Mouse (Mus musculus) heart, embryonic 13.5 days (tissue): ENCODE measurements around the gene 2610528A11Rik. TPM values are rescaled to one million over a fixed set of nuclear protein-coding genes. Genes with fewer than 3 reads are reported as not detected.

Experiments used
- ATAC-seq: fragments of 200-750 bp; cut with Nextera tagmentation; 2 replicates; pipeline ENCODE4 v1.8.0; 2017; ENCODE audit warnings: moderate TSS enrichment; ENCODE audit not compliant: insufficient number of reproducible peaks, low FRiP score, low TSS enrichment; ENCODE audit errors: extremely low read depth
- H3K27ac ChIP-seq: fragments of 300-500 bp; sonication (generic); replicated peaks from 2 replicates; pipeline ENCODE4 v1.5.1; 2015; ENCODE audit warnings: moderate library complexity, mild to moderate bottlenecking, inconsistent platforms
- H3K27me3 ChIP-seq: fragments of 300-500 bp; sonication (generic); replicated peaks from 2 replicates; pipeline ENCODE4 v1.6.1; 2015; ENCODE audit warnings: mild to moderate bottlenecking, inconsistent platforms
- H3K36me3 ChIP-seq: fragments of 300-500 bp; sonication (generic); 2 replicates; pipeline ENCODE4 v1.6.1; 2015; ENCODE audit warnings: mild to moderate bottlenecking, inconsistent platforms
- H3K4me1 ChIP-seq: fragments of 300-500 bp; sonication (generic); 2 replicates; pipeline ENCODE4 v1.6.1; 2015; ENCODE audit warnings: inconsistent platforms
- H3K4me2 ChIP-seq: fragments of 300-500 bp; sonication (generic); 2 replicates; pipeline ENCODE4 v1.6.1; 2015; ENCODE audit warnings: inconsistent platforms, mild to moderate bottlenecking, moderate library complexity
- H3K4me3 ChIP-seq: fragments of 300-500 bp; sonication (generic); 2 replicates; pipeline ENCODE4 v1.5.1; 2015; ENCODE audit warnings: moderate library complexity, mild to moderate bottlenecking, inconsistent platforms
- H3K9ac ChIP-seq: fragments of 300-500 bp; sonication (generic); 2 replicates; pipeline ENCODE4 v1.6.1; 2015; ENCODE audit warnings: inconsistent platforms, mild to moderate bottlenecking, moderate library complexity
- H3K9me3 ChIP-seq: fragments of 300-500 bp; sonication (generic); 2 replicates; pipeline ENCODE4 v1.6.1; 2016; ENCODE audit warnings: inconsistent platforms
- WGBS: fragments of 180-500 bp; shearing (Covaris S2); methylation state at CpG from one replicate; pipeline ENCODE4 v1.1.7; 2015; ENCODE audit warnings: mixed read lengths; 5-methylcytosine and 5-hydroxymethylcytosine counted together
- polyA plus RNA-seq: library from polyadenylated mRNA; unstranded; fragments of >200 nt; fragmentation: Nextera tagmentation; extraction: Ambion mirVana; gene quantifications from 2 replicates; pipeline ENCODE4 v1.2.1, GENCODE M21; 2015

The 2610528A11Rik gene
- polyA plus RNA-seq, 1 experiment from 2014 or later = 1.8 TPM

GRCm38 (mm10) chr14:37112931-37113330, 891 bp downstream of the 2610528A11Rik start:
- Histone ChIP-seq H3K36me3 (no peaks in the 10 kb centered on the region), H3K9ac (no peak overlapping the region), H3K4me2 (no peak overlapping the region), H3K9me3 (no peaks in the 10 kb centered on the region), H3K27me3 (peaks cover 10% of the 10 kb centered on the region; the same call in 1 of the 2 replicates), H3K4me1 (peaks cover 25% of the 10 kb centered on the region), H3K27ac (no peak overlapping the region), H3K4me3 (no peak overlapping the region)
- ATAC-seq = no peak
- WGBS = 83% methylated on average over 7 of the region's 7 CpGs

- Histone ChIP-seq H3K4me2 (no peak overlapping the region), H3K4me1 (peaks cover 14% of the 10 kb centered on the region), H3K9ac (no peak overlapping the region), H3K9me3 (no peaks in the 10 kb centered on the region), H3K4me3 (no peak overlapping the region), H3K27ac (no peak overlapping the region), H3K36me3 (no peaks in the 10 kb centered on the region), H3K27me3 (peaks cover 10% of the 10 kb centered on the region; the same call in 1 of the 2 replicates)
- no peak for ATAC-seq
Measured at GRCm38 (mm10) chr14:37111371-37111770, 2.5 kb downstream of the 2610528A11Rik start.

DNA sequence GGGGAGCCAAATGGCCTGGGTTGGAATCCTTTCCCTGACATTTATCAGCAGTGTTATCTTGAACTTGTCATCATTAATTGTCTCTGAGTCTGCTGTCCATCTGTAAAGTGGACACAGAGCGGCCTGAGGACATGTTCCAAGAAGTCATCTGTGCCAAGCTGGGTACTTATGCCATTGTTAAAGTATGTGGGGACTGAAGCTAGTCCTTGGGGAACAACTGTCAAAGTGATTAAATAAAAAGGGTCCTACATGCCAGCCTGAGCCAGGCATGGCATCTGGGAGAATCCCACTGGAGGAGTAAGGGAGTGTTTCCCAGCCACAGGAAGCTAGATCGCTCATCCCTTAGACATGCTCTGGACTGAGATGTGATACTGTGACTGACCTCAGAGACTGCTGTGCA, 3.4 kb downstream of the 2610528A11Rik start:
- ATAC-seq = no peak
- peaks cover 10% of the 10 kb centered on the region; the same call in 1 of the 2 replicates for H3K27me3 ChIP-seq
- 53% methylated on average over 2 of the region's 2 CpGs for WGBS

GRCm38 (mm10) chr14:37109975-37110374, 3.8 kb downstream of the 2610528A11Rik start:
- H3K4me2 ChIP-seq = no peak overlapping the region
- H3K27me3 ChIP-seq = peaks cover 10% of the 10 kb centered on the region; the same call in 1 of the 2 replicates
- 51% methylated on average over 9 of the region's 9 CpGs for whole genome bisulfite sequencing
- no peak overlapping the region for H3K9ac ChIP-seq
- no peak for ATAC-seq
- H3K27ac ChIP-seq = no peak overlapping the region
- no peaks in the 10 kb centered on the region for H3K9me3 ChIP-seq
- no peaks in the 10 kb centered on the region for H3K36me3 ChIP-seq
- peaks cover 28% of the 10 kb centered on the region for H3K4me1 ChIP-seq
- no peak overlapping the region for H3K4me3 ChIP-seq

More for the DNA sequence above, 3.4 kb downstream of the 2610528A11Rik start:
- no peaks in the 10 kb centered on the region for H3K36me3 ChIP-seq
- H3K27ac ChIP-seq = no peak overlapping the region
- H3K9me3 ChIP-seq = no peaks in the 10 kb centered on the region
- H3K9ac ChIP-seq = no peak overlapping the region
- H3K4me2 ChIP-seq = no peak overlapping the region
- H3K4me1 ChIP-seq = peaks cover 24% of the 10 kb centered on the region
- H3K4me3 ChIP-seq = no peak overlapping the region

- ATAC-seq = no peak
- H3K4me2 ChIP-seq = no peak overlapping the region
- H3K27me3 ChIP-seq = peaks cover 8% of the 10 kb centered on the region; the same call in 1 of the 2 replicates
- H3K9me3 ChIP-seq = no peaks in the 10 kb centered on the region
- H3K4me1 ChIP-seq = peaks cover 33% of the 10 kb centered on the region
- H3K27ac ChIP-seq = no peak overlapping the region
- H3K4me3 ChIP-seq = no peak overlapping the region
- whole genome bisulfite sequencing = 78% methylated on average over 8 of the region's 8 CpGs
- H3K9ac ChIP-seq = no peak overlapping the region
- no peaks in the 10 kb centered on the region for H3K36me3 ChIP-seq
Measured at GRCm38 (mm10) chr14:37109460-37109859, 4.4 kb downstream of the 2610528A11Rik start.

DNA sequence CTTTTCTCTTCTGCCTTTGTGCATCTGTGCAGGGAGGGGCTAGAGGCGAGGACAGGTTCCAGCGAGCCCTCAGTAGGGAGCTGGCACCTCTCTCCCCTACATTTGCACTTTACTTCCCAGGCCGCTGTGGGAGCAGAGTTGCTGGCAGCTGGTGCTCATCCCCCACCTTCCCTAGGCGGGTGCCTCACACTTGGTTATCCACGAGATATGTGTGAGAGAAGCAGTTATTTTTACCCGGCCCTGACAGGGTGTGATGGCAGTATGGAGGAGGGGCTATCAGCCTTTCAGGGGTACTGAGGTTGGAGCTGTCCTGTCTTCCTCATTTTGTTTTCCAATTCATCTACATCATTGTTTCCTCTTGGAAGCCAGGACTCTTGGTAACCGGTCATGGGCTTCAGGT, 8.0 kb downstream of the 2610528A11Rik start:
- peak overlapping the region; percentile 42 for H3K4me2 ChIP-seq
- H3K4me1 ChIP-seq = peaks cover 43% of the 10 kb centered on the region
- no peaks in the 10 kb centered on the region for H3K36me3 ChIP-seq
- no peak overlapping the region for H3K9ac ChIP-seq
- no peak overlapping the region for H3K4me3 ChIP-seq
- peak overlapping the region; percentile 65 for H3K27ac ChIP-seq
- ATAC-seq = peak; percentile 35; the same call in 1 of the 2 replicates
- no peaks in the 10 kb centered on the region for H3K9me3 ChIP-seq
- H3K27me3 ChIP-seq = peaks cover 12% of the 10 kb centered on the region
- 7% methylated on average over 7 of the region's 7 CpGs for WGBS

- Histone ChIP-seq H3K9ac (no peak overlapping the region), H3K9me3 (no peaks in the 10 kb centered on the region), H3K4me2 (no peak overlapping the region), H3K4me3 (no peak overlapping the region), H3K27ac (peak overlapping the region; percentile 65), H3K4me1 (peaks cover 33% of the 10 kb centered on the region), H3K36me3 (no peaks in the 10 kb centered on the region), H3K27me3 (peaks cover 23% of the 10 kb centered on the region)
- WGBS = 39% methylated on average over 5 of the region's 5 CpGs
- ATAC-seq = peak; percentile 58; the same call in 1 of the 2 replicates
Measured at GRCm38 (mm10) chr14:37104747-37105146, 9.1 kb downstream of the 2610528A11Rik start.

DNA sequence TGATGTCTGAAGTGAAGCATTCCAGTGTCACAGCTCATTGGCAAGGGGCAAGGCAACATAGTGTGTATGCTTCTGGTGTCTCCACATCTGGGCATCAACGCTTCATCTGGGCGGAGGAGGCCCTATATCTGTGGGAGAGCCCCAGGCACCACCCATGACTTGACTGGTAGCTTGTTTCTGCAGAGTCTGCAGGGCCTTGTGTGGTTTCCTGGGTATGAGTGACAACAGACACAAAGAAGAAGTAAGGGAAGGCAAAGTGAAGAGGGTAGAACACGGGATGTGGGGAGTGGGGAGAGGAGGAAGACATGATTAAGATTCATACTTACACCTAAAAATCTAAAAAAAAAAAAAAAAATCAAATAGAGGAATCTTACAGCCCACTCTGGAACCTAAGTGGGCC, 11.3 kb downstream of the 2610528A11Rik start:
- Histone ChIP-seq H3K36me3 (no peaks in the 10 kb centered on the region), H3K27me3 (peaks cover 46% of the 10 kb centered on the region), H3K4me2 (no peak overlapping the region), H3K27ac (no peak overlapping the region), H3K9me3 (no peaks in the 10 kb centered on the region), H3K4me3 (no peak overlapping the region), H3K4me1 (peaks cover 40% of the 10 kb centered on the region), H3K9ac (no peak overlapping the region)
- no peak for ATAC-seq
- WGBS = 75% methylated on average over 3 of the region's 3 CpGs

GRCm38 (mm10) chr14:37101531-37101930, 12.3 kb downstream of the 2610528A11Rik start:
- ATAC-seq = no peak
- H3K9me3 ChIP-seq = no peaks in the 10 kb centered on the region
- H3K4me1 ChIP-seq = peaks cover 38% of the 10 kb centered on the region
- H3K27me3 ChIP-seq = peaks cover 55% of the 10 kb centered on the region
- 59% methylated on average over 5 of the region's 5 CpGs for WGBS
- H3K9ac ChIP-seq = no peak overlapping the region
- no peak overlapping the region for H3K27ac ChIP-seq
- H3K36me3 ChIP-seq = no peaks in the 10 kb centered on the region
- no peak overlapping the region for H3K4me3 ChIP-seq
- no peak overlapping the region for H3K4me2 ChIP-seq

GRCm38 (mm10) chr14:37097956-37098530, 15.8 kb downstream of the 2610528A11Rik start, which contains the start of gene Cdhr1:
TSS of gene Cdhr1 (minus strand) at chr14:37098347.
- H3K9me3 ChIP-seq = no peaks in the 10 kb centered on the region
- peaks cover 78% of the 10 kb centered on the region for H3K27me3 ChIP-seq
- peaks cover 13% of the 10 kb centered on the region for H3K4me1 ChIP-seq
- no peak for ATAC-seq
- peak within 1 kb of the TSS; percentile 69 for H3K4me2 ChIP-seq
- no peaks in the 10 kb centered on the region for H3K36me3 ChIP-seq
- 2% methylated on average over 30 of the region's 30 CpGs for WGBS
- H3K9ac ChIP-seq = peak within 1 kb of the TSS; percentile 61
- peak within 1 kb of the TSS; percentile 45 for H3K4me3 ChIP-seq
- H3K27ac ChIP-seq = no peak within 1 kb of the TSS

- Histone ChIP-seq H3K4me1 (peaks cover 13% of the 10 kb centered on the region), H3K27me3 (peaks cover 63% of the 10 kb centered on the region), H3K27ac (no peak overlapping the region), H3K9me3 (no peaks in the 10 kb centered on the region), H3K4me2 (no peak overlapping the region), H3K36me3 (no peaks in the 10 kb centered on the region), H3K9ac (no peak overlapping the region), H3K4me3 (no peak overlapping the region)
- no peak for ATAC-seq
- 76% methylated on average over 4 of the region's 4 CpGs for WGBS
Measured at GRCm38 (mm10) chr14:37095556-37095955, 18.3 kb downstream of the 2610528A11Rik start.

DNA sequence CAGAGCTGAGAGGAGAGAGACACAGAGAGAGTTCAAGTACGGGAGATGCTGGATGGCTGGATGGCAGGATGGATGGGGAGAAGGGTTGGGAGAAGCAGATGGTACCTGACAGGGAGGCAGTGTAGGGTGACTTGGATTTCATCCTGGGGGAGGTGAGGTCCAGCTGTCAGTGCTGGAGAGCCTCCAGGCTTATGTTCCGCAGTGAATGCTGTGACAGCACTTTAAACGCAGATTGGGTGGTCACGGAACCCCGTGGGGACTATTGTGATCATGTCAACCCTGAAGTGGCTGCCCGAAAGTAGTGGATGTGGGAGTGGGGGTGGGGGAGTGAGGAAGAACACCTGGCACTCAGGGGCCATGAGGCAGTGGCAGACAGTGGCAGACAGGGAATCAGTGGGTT, 19.4 kb downstream of the 2610528A11Rik start:
- H3K36me3 ChIP-seq = no peaks in the 10 kb centered on the region
- H3K4me1 ChIP-seq = peaks cover 13% of the 10 kb centered on the region
- H3K9me3 ChIP-seq = no peaks in the 10 kb centered on the region
- 60% methylated on average over 6 of the region's 6 CpGs for WGBS
- ATAC-seq = no peak
- no peak overlapping the region for H3K4me2 ChIP-seq
- no peak overlapping the region for H3K9ac ChIP-seq
- no peak overlapping the region for H3K4me3 ChIP-seq
- H3K27me3 ChIP-seq = peaks cover 51% of the 10 kb centered on the region
- no peak overlapping the region for H3K27ac ChIP-seq
